Mouse (Mus musculus) adrenal gland, postnatal 14 days (tissue): ENCODE measurements around the gene Ankrd34b. TPM values are rescaled to one million over a fixed set of nuclear protein-coding genes. Genes with fewer than 3 reads are reported as not detected.

Experiments
- total RNA-seq: library from RNA; stranded (reverse); gene quantifications from 2 replicates; pipeline ENCODE4 v1.2.3, GENCODE M21; 2021

Gene Ankrd34b
- total RNA-seq, 1 experiment from 2014 or later = 0.63 TPM

Other genes starting within 250 kb of the Ankrd34b start
- gene Gm20379, start 119.9 kb upstream of the Ankrd34b start, total RNA-seq = not detected in 2 replicates
- 4.3 and 7.3 TPM in 2 replicates for gene Dhfr, start 71.2 kb upstream of the Ankrd34b start, total RNA-seq
- 19.0 and 23.2 TPM in 2 replicates for gene Msh3, start 70.9 kb upstream of the Ankrd34b start, total RNA-seq
- gene Fam151b, start 58.1 kb downstream of the Ankrd34b start, total RNA-seq = 4.6 and 6.0 TPM in 2 replicates
- 19.9 and 20.7 TPM in 2 replicates for gene Zfyve16, start 105.0 kb downstream of the Ankrd34b start, total RNA-seq
- gene Spz1, start 150.3 kb downstream of the Ankrd34b start, total RNA-seq = not detected in 2 replicates
- 50.4 and 53.1 TPM in 2 replicates for gene Serinc5, start 185.2 kb downstream of the Ankrd34b start, total RNA-seq